Mouse (Mus musculus) lung, postnatal 0 days (tissue): ENCODE measurements around the gene Bricd5. TPM values are rescaled to one million over a fixed set of nuclear protein-coding genes. Genes with fewer than 3 reads are reported as not detected.
"Not testable (repeated sequence)": the region's sequence is repeated elsewhere in the genome, so short reads cannot be mapped to it uniquely, and the experiment has no call there.

Source experiments
- ATAC-seq: fragments of 200-750 bp; cut with Nextera tagmentation; 2 replicates; pipeline ENCODE4 v1.8.0; 2017; ENCODE audit warnings: moderate library complexity
- DNase-seq: peaks from one replicate; pipeline ENCODE4 v3.0.0-alpha.2; 2016; ENCODE audit warnings: low spot score
- H3K27ac ChIP-seq: fragments of 300-500 bp; sonication (generic); 2 replicates; pipeline ENCODE4 v1.5.1; 2014; ENCODE audit warnings: antibody characterized with exemption, mild to moderate bottlenecking, low read length, mixed read lengths
- H3K27me3 ChIP-seq: fragments of 300-500 bp; sonication (generic); replicated peaks from 2 replicates; pipeline ENCODE4 v1.6.1; 2014; ENCODE audit warnings: low read length, mixed read lengths; ENCODE audit not compliant: insufficient read depth
- H3K36me3 ChIP-seq: fragments of 300-500 bp; sonication (generic); 2 replicates; pipeline ENCODE4 v1.6.1; 2014; ENCODE audit warnings: low read length, mixed read lengths; ENCODE audit not compliant: insufficient read depth
- H3K4me1 ChIP-seq: fragments of 300-500 bp; sonication (generic); 2 replicates; pipeline ENCODE4 v1.6.1; 2014; ENCODE audit warnings: antibody characterized with exemption, low read depth, low read length, mixed read lengths; ENCODE audit not compliant: insufficient read depth
- H3K4me2 ChIP-seq: fragments of 300-500 bp; sonication (generic); replicated peaks from 2 replicates; pipeline ENCODE4 v1.6.1; 2014; ENCODE audit warnings: low read depth, mild to moderate bottlenecking, low read length, moderate library complexity, mixed read lengths
- H3K4me3 ChIP-seq: fragments of 300-500 bp; sonication (generic); 2 replicates; pipeline ENCODE4 v1.5.1; 2014; ENCODE audit warnings: low read depth, low read length
- H3K9ac ChIP-seq: fragments of 300-500 bp; sonication (generic); replicated peaks from 2 replicates; pipeline ENCODE4 v1.6.1; 2014; ENCODE audit warnings: low read depth, mild to moderate bottlenecking
- H3K9me3 ChIP-seq: fragments of 300-500 bp; sonication (generic); 2 replicates; pipeline ENCODE4 v1.6.1; 2016; ENCODE audit warnings: low read length, mixed read lengths
- CTCF ChIP-seq: IDR thresholded peaks from 2 replicates; pipeline ENCODE4 v1.5.1; 2016; ENCODE audit warnings: antibody characterized with exemption, mild to moderate bottlenecking
- EP300 ChIP-seq: IDR thresholded peaks from 2 replicates; pipeline ENCODE4 v1.6.1; 2016; ENCODE audit warnings: antibody characterized with exemption, mild to moderate bottlenecking, control low read depth
- WGBS: fragments of 180-500 bp; shearing (Covaris S2); extraction: QIAGEN DNeasy Blood & Tissue Kit; methylation state at CpG from one replicate; pipeline ENCODE4 v1.1.7; 2014; 5-methylcytosine and 5-hydroxymethylcytosine counted together
- polyA plus RNA-seq: library from polyadenylated mRNA; unstranded; fragments of >200 nt; fragmentation: Nextera tagmentation; extraction: Ambion mirVana; gene quantifications from 2 replicates; pipeline ENCODE4 v1.2.1, GENCODE M21; 2015

Bricd5 gene
- polyA plus RNA-seq: not detected in 2 replicates

- DNase-seq: no peak
- H3K9me3 ChIP-seq: no peaks in the 10 kb centered on the region
- no peak within 1 kb of the TSS for H3K27ac ChIP-seq
- H3K9ac ChIP-seq: no peak within 1 kb of the TSS
- WGBS: 73% methylated on average over 6 of the region's 6 CpGs
- H3K4me3 ChIP-seq: no peak within 1 kb of the TSS
- H3K27me3 ChIP-seq: no peaks in the 10 kb centered on the region
- no peak for ATAC-seq
- TF ChIP-seq CTCF: no peak
- no peak for TF ChIP-seq EP300
- H3K36me3 ChIP-seq: peaks cover 17% of the 10 kb centered on the region; the same call in 1 of the 2 replicates
- peaks cover 28% of the 10 kb centered on the region; the same call in 1 of the 2 replicates for H3K4me1 ChIP-seq
- H3K4me2 ChIP-seq: no peak within 1 kb of the TSS
These were observed at the start of gene Bricd5 for GRCm38 (mm10) chr17:24473612-24474275. Gene Bricd5 (plus strand): TSS chr17:24473884.

GRCm38 (mm10) chr17:24424489-24424888, 49.2 kb upstream of the Bricd5 start:
- 95% methylated on average over 5 of the region's 5 CpGs for WGBS
- H3K9me3 ChIP-seq: no peaks in the 10 kb centered on the region
- no peak overlapping the region for H3K9ac ChIP-seq
- DNase-seq (no peak), ATAC-seq (no peak)
- H3K4me2 ChIP-seq: no peak overlapping the region
- no peak overlapping the region for H3K4me3 ChIP-seq
- H3K4me1 ChIP-seq: no peaks in the 10 kb centered on the region; the same call in 1 of the 2 replicates
- peaks cover 14% of the 10 kb centered on the region; the same call in 1 of the 2 replicates for H3K36me3 ChIP-seq
- H3K27me3 ChIP-seq: no peaks in the 10 kb centered on the region
- TF ChIP-seq CTCF (no peak), EP300 (no peak)
- no peak overlapping the region for H3K27ac ChIP-seq

DNA sequence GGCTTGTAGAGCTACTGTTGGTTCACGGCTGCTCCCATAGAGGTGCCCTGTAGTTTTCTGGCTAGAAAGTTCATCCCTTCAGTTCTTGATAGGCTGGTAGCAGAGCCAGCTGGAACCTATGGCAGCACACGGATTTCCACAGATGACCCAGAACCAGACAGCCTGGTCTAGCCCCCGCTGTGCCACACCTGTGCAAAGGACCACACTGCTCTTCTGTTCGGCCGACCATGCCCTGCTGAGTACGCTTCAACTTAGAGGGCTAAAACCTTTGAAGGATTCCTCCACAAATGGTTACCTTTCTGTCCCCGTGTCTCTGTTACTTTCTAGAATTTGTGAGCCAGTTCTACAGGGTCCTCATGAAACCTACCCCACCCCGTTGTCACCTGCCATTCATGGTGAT, 48.4 kb upstream of the Bricd5 start:
- ATAC-seq, H3K4me2 ChIP-seq, H3K9me3 ChIP-seq, H3K4me3 ChIP-seq, H3K27me3 ChIP-seq, H3K27ac ChIP-seq, H3K4me1 ChIP-seq, DNase-seq, H3K9ac ChIP-seq: not testable (repeated sequence)
- WGBS: 96% methylated on average over 4 of the region's 8 CpGs
- H3K36me3 ChIP-seq: peaks cover 14% of the 10 kb centered on the region; the same call in 1 of the 2 replicates

DNA sequence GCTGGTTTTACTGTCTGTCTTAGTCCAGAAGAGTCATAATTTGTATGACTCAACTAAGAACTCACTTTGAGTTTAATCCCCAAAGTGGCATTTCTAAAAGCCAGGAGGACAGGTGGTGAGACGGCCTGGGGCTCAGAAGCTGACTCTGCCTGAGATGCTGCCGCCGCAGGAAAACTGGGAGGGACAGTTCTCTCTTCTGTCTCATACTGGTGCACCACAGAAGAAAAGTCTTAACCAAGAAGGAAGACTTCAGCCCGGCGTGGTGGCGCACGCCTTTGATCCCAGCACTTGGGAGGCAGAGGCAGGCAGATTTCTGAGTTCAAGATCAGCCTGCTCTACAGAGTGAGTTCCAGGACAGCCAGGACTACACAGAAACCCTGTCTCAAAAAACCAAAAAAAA, 47.8 kb upstream of the Bricd5 start:
- ATAC-seq: no peak
- TF ChIP-seq CTCF (no peak), EP300 (no peak)
- 0 out of 2 replicates have a peak overlapping the region, but pooled peaks have one; percentile 89 for H3K27ac ChIP-seq
- H3K9ac ChIP-seq: no peak overlapping the region
- no peak overlapping the region for H3K4me3 ChIP-seq
- DNase-seq: no peak
- H3K9me3 ChIP-seq: no peaks in the 10 kb centered on the region
- no peaks in the 10 kb centered on the region; the same call in 1 of the 2 replicates for H3K4me1 ChIP-seq
- H3K27me3 ChIP-seq: no peaks in the 10 kb centered on the region
- H3K36me3 ChIP-seq: peaks cover 11% of the 10 kb centered on the region; the same call in 1 of the 2 replicates
- 92% methylated on average over 7 of the region's 7 CpGs for WGBS
- no peak overlapping the region; the same call in 1 of the 2 replicates for H3K4me2 ChIP-seq

DNA sequence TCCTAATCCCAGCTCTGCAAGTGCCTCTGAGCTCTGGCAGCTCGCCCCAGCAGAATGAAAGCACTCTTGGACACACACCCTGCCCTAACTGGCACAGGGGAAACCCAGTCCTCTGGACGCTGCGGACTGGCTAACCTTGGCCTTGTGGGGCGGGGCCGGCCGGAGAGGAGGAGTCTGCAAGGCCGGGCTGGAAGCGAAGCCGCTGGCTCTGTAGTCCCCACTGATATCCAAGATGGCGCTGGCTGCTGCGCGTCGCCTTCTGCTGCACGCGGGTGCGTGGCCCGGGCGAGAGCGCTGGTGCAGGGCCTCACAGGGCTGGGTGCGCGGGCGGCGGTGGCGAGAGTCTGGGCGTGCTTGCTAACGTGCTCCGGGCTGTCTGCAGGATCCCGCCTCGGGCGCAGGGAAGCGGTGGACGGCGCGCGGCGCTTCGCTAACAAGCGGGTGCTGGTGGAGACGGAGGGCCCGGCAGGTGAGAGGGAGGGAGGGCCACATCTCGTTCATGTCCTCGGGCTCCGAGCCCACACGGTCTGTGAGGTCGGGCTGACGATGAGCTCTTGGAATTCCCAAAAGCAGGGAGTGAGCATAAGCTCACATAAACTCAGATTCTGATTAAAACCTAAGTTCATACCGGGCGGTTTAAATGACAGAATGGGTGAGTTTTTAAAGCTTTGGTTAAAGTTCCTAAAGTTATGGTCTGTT, 47.1 kb upstream of the Bricd5 start, which contains the start of gene Eci1:
Gene Eci1 (plus strand): TSS at position 171 of the 699 bp plus-strand sequence.
- Histone ChIP-seq H3K9ac (peak within 1 kb of the TSS; percentile 71), H3K9me3 (no peaks in the 10 kb centered on the region), H3K36me3 (0 out of 2 replicates have a peak, but pooled peaks cover 5% of the 10 kb centered on the region), H3K27ac (peak within 1 kb of the TSS; percentile 89), H3K4me1 (no peaks in the 10 kb centered on the region; the same call in 1 of the 2 replicates), H3K27me3 (no peaks in the 10 kb centered on the region), H3K4me2 (peak within 1 kb of the TSS; percentile 64), H3K4me3 (peak within 1 kb of the TSS; percentile 65)
- TF ChIP-seq EP300 (no peak), CTCF (no peak)
- peak; percentile 98 for DNase-seq
- ATAC-seq: peak; percentile 100
- under 1% methylated on average over 42 of the region's 48 CpGs for WGBS

GRCm38 (mm10) chr17:24427170-24427557, 46.5 kb upstream of the Bricd5 start:
- ATAC-seq: 0 out of 2 replicates have a peak, but pooled peaks have one; percentile 4
- WGBS: 1% methylated on average over 8 of the region's 8 CpGs

More at GRCm38 (mm10) chr17:24427170-24427557, 46.5 kb upstream of the Bricd5 start:
- Histone ChIP-seq H3K36me3 (0 out of 2 replicates have a peak, but pooled peaks cover 5% of the 10 kb centered on the region), H3K27me3 (no peaks in the 10 kb centered on the region), H3K27ac (peak overlapping the region; percentile 89), H3K4me3 (peak overlapping the region; percentile 65), H3K9ac (peak overlapping the region; percentile 71), H3K4me1 (no peaks in the 10 kb centered on the region; the same call in 1 of the 2 replicates), H3K9me3 (no peaks in the 10 kb centered on the region), H3K4me2 (peak overlapping the region; percentile 64)
- peak; percentile 50 for DNase-seq
- no peak for TF ChIP-seq EP300
- TF ChIP-seq CTCF: no peak
